Mouse (Mus musculus): ENCODE results near the gene Nt5c3b.

Gene Nt5c3b

DNA sequence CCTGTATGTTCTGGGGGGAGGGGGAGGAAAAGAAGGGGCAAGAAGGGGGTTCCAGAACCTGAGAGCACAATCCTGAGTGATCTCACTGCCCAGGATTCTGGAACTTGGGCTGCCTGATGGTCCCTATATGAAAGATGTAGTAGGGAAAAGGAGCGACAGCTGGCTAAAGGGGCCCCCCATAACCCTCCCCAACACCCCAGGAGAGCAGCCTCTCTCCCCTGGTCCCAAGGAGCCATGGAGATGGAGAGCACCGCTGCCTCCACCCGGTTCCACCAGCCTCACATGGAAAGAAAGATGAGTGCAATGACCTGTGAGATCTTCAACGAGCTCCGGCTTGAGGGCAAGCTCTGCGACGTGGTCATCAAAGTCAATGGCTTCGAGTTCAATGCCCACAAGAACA lies at the start of gene Nt5c3b, which contains the start of gene Klhl10:
Gene Nt5c3b (minus strand): TSS at position 12 of the 400 bp plus-strand sequence.
Gene Klhl10 (plus strand): TSS at position 121 of the 400 bp plus-strand sequence.
- DNase-seq (ENCODE audit: extremely low spot score, low read depth, low spot score): no peak

DNA sequence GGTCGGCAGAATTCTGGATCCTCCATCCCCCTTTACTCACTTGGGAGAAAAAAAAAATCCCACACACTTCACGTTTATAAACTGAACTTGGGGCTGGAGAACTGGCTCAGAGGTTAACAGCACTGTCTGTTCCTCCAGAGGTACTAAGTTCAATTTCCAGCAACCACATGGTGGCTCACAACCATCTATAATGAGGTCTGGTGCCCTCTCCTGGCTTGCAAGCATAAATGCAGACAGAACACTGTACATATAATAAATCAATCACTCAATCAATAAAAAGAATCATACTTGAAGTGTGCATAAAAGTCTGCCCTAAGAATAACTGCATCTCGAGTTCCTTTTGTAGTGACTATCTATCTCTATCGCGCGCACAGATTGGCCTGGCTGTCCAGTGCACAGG lies 49.3 kb upstream of the Nt5c3b start:
- DNase-seq (ENCODE audit: extremely low spot score, low read depth, low spot score): no peak

GRCm38 (mm10) chr11:100485801-100486538 lies 44.4 kb upstream of the Nt5c3b start:
- no peak for DNase-seq (ENCODE audit: extremely low spot score, low read depth, low spot score)

GRCm38 (mm10) chr11:100484461-100484860 lies 42.9 kb upstream of the Nt5c3b start:
- no peak for DNase-seq (ENCODE audit: extremely low spot score, low read depth, low spot score)

GRCm38 (mm10) chr11:100479152-100479551 lies 37.5 kb upstream of the Nt5c3b start:
- no peak for DNase-seq (ENCODE audit: extremely low spot score, low read depth, low spot score)

DNA sequence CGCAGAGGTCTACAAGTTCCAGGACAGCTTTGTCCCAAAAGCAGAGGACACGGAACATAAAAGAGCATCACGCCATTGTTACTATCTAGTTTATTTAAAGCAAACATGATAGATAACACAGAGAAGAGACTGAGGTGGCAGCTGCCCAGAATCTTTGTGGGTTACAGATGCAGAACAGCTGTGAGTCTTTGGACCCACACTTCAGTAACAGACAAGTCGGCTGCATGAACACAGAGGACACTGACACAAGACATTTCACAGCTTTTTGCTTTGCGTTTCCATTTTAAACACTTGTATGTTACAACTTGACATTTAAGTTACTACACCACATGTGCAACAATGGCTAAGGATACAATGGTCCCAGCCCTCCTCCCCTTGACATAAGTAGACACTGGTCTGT lies 34.7 kb upstream of the Nt5c3b start:
- DNase-seq (ENCODE audit: extremely low spot score, low read depth, low spot score): no peak

DNA sequence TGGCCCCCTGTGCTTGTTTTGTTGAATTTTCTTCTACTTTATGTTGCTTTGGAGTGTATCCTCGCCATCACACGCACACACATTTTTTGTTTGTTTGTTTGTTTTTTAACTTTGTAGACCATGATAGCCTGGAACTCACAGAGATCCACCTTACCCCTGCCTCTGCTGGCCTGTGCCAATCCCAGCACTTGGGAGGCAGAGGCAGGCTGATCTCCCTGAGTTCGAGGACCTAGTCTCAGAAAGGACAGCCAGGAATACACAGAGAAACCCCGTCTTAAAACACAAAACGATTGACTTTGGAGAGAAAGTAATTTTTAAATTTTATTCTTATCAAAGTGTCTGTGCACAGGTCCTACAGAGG lies 31.3 kb upstream of the Nt5c3b start:
- DNase-seq (ENCODE audit: extremely low spot score, low read depth, low spot score): no peak

DNA sequence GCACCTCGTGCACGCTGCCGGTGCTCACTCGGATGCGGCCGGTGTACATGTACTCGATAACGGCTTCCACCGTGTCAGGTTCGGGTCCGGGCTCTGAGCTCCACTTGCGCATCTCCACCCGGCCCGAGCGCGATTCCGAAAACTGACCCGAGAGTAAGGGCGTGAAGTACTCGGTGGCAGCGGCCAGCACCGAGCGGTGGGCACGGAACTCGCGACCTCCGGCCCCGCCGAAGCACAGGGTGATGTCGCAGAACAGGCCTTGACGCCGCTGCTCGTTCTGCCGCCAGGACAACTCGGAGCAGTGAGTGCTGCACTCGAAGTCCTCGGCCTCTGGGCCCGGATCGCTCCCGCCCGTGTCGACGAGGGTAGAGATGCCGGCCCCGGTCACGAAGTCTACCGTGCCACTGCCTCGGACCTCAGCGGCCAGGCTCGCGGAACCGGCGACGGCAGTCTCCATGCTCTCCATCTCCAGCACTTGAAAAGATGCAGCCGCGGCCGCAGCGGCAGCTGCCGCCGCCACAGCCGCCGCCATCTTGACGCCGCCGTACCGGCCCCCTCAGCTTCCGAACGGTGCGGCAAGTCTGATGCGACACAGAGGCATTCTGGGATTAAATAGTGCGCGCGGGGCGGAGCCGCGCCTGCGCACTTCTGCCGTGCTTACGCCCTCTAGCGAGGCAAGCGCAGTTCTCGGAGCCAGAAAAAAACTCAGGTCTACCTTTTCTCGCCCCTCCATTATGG lies 30.8 kb upstream of the Nt5c3b start, which contains the start of gene Klhl11:
Gene Klhl11 (minus strand): TSS at position 545 of the 738 bp plus-strand sequence.
- peak; percentile 98 for DNase-seq (ENCODE audit: extremely low spot score, low read depth, low spot score)

- DNase-seq (ENCODE audit: extremely low spot score, low read depth, low spot score): no peak
These were observed 30.0 kb upstream of the Nt5c3b start for GRCm38 (mm10) chr11:100471352-100472196.

GRCm38 (mm10) chr11:100465833-100466232 lies 24.2 kb upstream of the Nt5c3b start:
- no peak for DNase-seq (ENCODE audit: extremely low spot score, low read depth, low spot score)

GRCm38 (mm10) chr11:100465229-100465792 lies 23.7 kb upstream of the Nt5c3b start:
- no peak for DNase-seq (ENCODE audit: extremely low spot score, low read depth, low spot score)

- no peak for DNase-seq (ENCODE audit: extremely low spot score, low read depth, low spot score)
These were observed 21.1 kb upstream of the Nt5c3b start for GRCm38 (mm10) chr11:100462699-100463098.

- DNase-seq (ENCODE audit: extremely low spot score, low read depth, low spot score): no peak
These were observed 16.1 kb upstream of the Nt5c3b start for GRCm38 (mm10) chr11:100457711-100458110.

- DNase-seq (ENCODE audit: extremely low spot score, low read depth, low spot score): no peak
These were observed 15.6 kb upstream of the Nt5c3b start for GRCm38 (mm10) chr11:100457247-100457646.

GRCm38 (mm10) chr11:100442625-100443024 lies 1.0 kb upstream of the Nt5c3b start:
- DNase-seq (ENCODE audit: extremely low spot score, low read depth, low spot score): no peak

DNA sequence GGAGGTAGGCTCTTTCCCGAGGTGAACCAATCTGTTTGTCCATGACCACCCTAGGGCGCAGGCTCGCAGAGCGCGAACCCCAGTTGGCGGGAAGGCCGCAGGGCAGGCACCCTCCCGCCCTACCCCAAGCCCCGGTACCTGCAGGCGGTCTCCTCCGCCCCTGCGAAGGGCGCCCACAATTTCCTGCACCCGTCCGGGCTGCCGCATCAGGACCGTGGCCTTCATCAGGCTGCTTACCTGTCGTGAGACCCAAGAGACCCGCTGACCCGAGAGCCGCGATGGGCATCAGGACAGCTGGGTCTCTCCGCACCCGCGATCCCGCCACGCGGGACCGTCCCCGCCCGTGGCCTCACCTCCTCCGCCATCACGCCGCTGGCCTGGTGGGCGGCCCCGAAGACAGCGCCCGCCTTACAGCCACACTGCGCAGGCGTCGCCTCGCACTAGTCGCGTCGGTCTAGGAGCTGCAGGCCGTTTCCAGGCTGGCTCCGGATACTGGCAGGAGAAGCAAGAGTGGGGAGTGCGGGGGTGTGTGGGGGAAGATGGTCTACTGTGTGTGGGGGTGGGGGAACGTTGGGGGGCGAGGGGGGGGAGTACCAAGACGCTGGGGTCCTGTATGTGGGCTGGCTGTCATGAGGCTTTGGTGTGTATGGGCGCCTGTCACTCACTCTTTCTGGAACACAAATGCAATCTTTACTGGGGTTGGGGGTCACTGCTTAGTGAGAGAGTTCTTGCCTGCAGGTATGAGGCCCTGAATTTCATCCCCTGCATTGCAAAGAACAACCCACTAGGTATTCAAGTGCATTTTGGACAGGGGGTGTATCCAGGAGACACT lies 701 bp downstream of the Nt5c3b start:
- no peak for DNase-seq (ENCODE audit: extremely low spot score, low read depth, low spot score)

DNA sequence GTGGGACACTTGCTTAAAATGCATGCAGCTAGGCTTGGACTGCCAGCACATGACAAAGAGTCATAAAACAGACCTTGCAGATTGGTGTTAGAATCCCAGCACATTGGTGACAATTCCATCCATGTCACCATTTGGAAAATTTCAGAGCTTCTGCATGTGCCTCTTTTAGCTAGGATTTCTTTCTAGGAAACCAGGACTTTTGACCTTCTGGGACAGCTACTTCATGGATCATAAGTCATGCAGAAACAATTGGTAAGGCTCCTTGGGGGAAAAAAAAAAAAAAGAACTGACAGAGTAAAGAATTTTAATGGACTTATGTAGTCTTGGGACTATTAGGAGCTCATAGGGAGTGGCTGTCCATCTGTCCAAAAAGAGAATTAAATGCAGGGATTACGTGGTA lies 3.7 kb downstream of the Nt5c3b start:
- no peak for DNase-seq (ENCODE audit: extremely low spot score, low read depth, low spot score)

DNA sequence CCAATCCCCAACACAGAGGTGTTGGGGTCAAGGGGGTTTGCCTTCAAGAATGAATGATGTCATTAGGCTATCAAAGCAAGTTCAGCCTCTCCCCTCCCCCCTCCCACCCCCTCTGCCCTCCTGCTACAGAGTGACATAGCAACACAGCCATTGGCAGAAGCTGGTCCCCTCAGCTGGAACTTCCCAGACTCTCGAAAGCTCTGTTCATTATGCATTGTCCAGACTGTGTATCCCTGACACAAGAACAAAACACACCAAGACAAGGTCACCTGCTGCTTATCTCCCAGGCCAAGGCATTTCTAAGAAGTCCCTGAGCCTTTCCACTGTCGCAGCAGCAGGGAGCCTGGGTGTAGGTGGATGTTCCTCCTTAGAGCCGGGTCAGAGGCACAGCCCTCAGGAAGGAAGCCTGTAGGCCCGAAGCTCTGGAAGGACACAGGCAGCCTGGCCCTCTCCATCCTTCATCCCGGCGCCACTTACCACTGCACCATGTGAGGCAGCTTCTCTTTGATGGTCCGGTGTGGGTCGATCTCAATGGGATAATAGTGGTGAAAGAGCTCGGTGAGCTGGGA lies 5.8 kb downstream of the Nt5c3b start:
- DNase-seq (ENCODE audit: extremely low spot score, low read depth, low spot score): no peak

- DNase-seq (ENCODE audit: extremely low spot score, low read depth, low spot score): no peak
These were observed 9.6 kb downstream of the Nt5c3b start for GRCm38 (mm10) chr11:100432002-100432401.

DNA sequence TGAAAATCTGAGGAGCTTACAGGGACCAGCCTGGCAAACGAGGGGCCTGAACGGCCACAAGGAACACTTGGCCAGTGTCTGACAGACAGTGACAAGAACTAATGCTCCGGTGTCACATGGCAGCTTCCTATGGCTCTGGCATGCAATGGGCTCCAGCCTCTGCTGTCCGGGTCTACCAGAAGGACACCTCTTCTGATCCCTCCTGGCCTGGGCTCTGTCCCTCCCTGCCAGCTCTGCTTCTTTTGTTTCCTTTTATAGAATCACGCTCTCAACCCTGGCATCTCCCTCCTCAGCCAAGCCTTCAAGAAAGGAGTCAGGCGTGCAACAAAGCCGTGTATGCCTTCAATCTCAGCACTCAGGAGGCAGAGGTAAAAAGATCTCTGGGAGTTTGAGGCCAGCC lies 11.6 kb downstream of the Nt5c3b start:
- DNase-seq (ENCODE audit: extremely low spot score, low read depth, low spot score): no peak

Measured in hindlimb bud, embryonic 11.5 days (tissue).